Mouse (Mus musculus): ENCODE data around the gene Pou3f3.

Gene Pou3f3

GRCm38 (mm10) chr1:42710234-42710633, 14.7 kb downstream of the Pou3f3 start:
- WGBS = 27% methylated on average over 4 of the region's 4 CpGs

- 39% methylated on average over 2 of the region's 2 CpGs for WGBS
Measured at GRCm38 (mm10) chr1:42710995-42711394, 15.4 kb downstream of the Pou3f3 start.

- 28% methylated on average over 8 of the region's 8 CpGs for WGBS
Measured at GRCm38 (mm10) chr1:42711456-42712310, 16.1 kb downstream of the Pou3f3 start.

- 23% methylated on average over 4 of the region's 4 CpGs for WGBS
Measured at GRCm38 (mm10) chr1:42712311-42712690, 16.7 kb downstream of the Pou3f3 start.

GRCm38 (mm10) chr1:42713104-42713932, 17.8 kb downstream of the Pou3f3 start:
- 3% methylated on average over 46 of the region's 46 CpGs for WGBS

GRCm38 (mm10) chr1:42714016-42714931, 18.7 kb downstream of the Pou3f3 start:
- 5% methylated on average over 29 of the region's 31 CpGs for WGBS

- 59% methylated on average over 5 of the region's 5 CpGs for WGBS
Measured at GRCm38 (mm10) chr1:42718549-42718948, 23.0 kb downstream of the Pou3f3 start.

GRCm38 (mm10) chr1:42721353-42721752, 25.8 kb downstream of the Pou3f3 start:
- WGBS = 74% methylated on average over 5 of the region's 5 CpGs

- 78% methylated on average over 1 of the region's 1 CpGs for WGBS
Measured at GRCm38 (mm10) chr1:42723769-42724300, 28.3 kb downstream of the Pou3f3 start.

GRCm38 (mm10) chr1:42724881-42725280, 29.3 kb downstream of the Pou3f3 start:
- 94% methylated on average over 2 of the region's 2 CpGs for whole genome bisulfite sequencing

GRCm38 (mm10) chr1:42727161-42727560, 31.6 kb downstream of the Pou3f3 start:
- WGBS = 73% methylated on average over 5 of the region's 5 CpGs

GRCm38 (mm10) chr1:42727676-42728075, 32.1 kb downstream of the Pou3f3 start:
- 31% methylated on average over 7 of the region's 7 CpGs for WGBS

GRCm38 (mm10) chr1:42741383-42742241, 46.0 kb downstream of the Pou3f3 start:
- WGBS = 86% methylated on average over 16 of the region's 16 CpGs

- WGBS = 89% methylated on average over 4 of the region's 4 CpGs
Measured at GRCm38 (mm10) chr1:42742242-42742560, 46.6 kb downstream of the Pou3f3 start.

GRCm38 (mm10) chr1:42745047-42745446, 49.5 kb downstream of the Pou3f3 start:
- WGBS = 79% methylated on average over 3 of the region's 3 CpGs

- 59% methylated on average over 6 of the region's 6 CpGs for WGBS
Measured at GRCm38 (mm10) chr1:42749536-42750292, 54.1 kb downstream of the Pou3f3 start.
